Mouse (Mus musculus): ENCODE measurements at regions not wholly inside any gene's neighbourhood (a gene's known extent, or its start where the extent isn't known, plus 50 kb on each side); places are given as distances from the start of the nearest gene placed in this dataset.

GRCm38 (mm10) chr14:104008538-104008937 lies 164.3 kb upstream of the Ednrb start:
- TF ChIP-seq CTCF (IDR thresholded peaks at IDR 0.05; ENCODE audit: low read depth, low read length) (no peak), POLR2A (IDR thresholded peaks at IDR 0.05; ENCODE audit: extremely low read depth, insufficient read depth, low read length) (no peak)

All from liver, adult 2 months (tissue).